In the genomic region with DNA sequence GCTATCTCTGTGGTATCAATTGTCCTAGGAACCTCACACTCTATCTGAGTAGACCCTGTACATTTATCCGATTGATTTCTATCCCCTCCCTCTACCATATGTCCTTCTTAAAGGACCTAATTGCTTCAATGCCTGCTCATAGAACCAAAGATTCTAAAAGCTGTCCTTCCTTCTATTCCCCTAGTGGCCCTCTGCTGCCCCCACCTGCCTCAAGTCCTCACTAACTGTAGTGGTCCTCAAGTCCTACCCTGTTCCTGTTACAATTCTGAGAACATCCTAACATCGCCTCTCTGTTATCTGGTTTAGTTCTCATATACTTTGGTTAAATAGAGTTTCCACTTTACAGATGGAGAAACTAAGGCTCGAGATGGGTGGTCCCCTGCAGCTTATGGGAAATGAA, we compare ENCODE assay signal across 30 mouse cellular contexts. TPM values are rescaled to one million over a fixed set of nuclear protein-coding genes. Genes with fewer than 3 reads are reported as not detected.
A peak's percentile ranks its signal among the peaks of the same experiment; 100 is the strongest.
DNase-seq lines count a peak whose midpoint lies in the region; ATAC-seq and TF ChIP-seq lines count a peak whose summit lies in the region.
"Had no signal": no experiment of that assay in that cellular context is flagged by ENCODE, and none has a peak within 500 bp of the region (broad histone marks: within the 10 kb centered on the region; RNA-seq: fewer than 3 reads in every experiment).

No protein-coding gene starts in this region.

- no peak for DNase-seq in kidney, adult 2 months
- no peak for DNase-seq in left cerebral cortex, adult 2 months (ENCODE audit: extremely low spot score in 1 of 2, low spot score in 2 of 2)
- DNase-seq in left cerebral cortex, postnatal 36 days (ENCODE audit: low spot score in 2 of 2), result no peak
- no peak for DNase-seq in adipocyte (ENCODE audit: low spot score)
- DNase-seq: adrenal gland, adult 8-10 months; cerebellum, adult 9-10 months; forebrain, postnatal 0 days; gastrocnemius, postnatal 10 days; heart, postnatal 10 days; liver, embryonic 13.5 days; lung, adult 18-20 months; thymus, postnatal 4 days had no signal

- 61% methylated on average over 3 of the region's 3 CpGs for WGBS in kidney, adult 2 months
- WGBS in kidney, embryonic 14.5 days, result 77% methylated on average over 3 of the region's 3 CpGs

- H3K9me3 ChIP-seq in kidney, embryonic 14.5 days (ENCODE audit: control insufficient read depth, low read length), result no peaks in the 10 kb centered on the region
- H3K9me3 ChIP-seq: embryonic facial prominence, embryonic 10.5 days; embryonic facial prominence, embryonic 15.5 days; forebrain, embryonic 12.5 days; heart, embryonic 13.5 days; hindbrain, embryonic 15.5 days; limb, embryonic 10.5 days; limb, embryonic 15.5 days; liver, embryonic 13.5 days; neural tube, embryonic 12.5 days had no signal

- no peak overlapping the region for H3K4me3 ChIP-seq in kidney, adult 2 months (ENCODE audit: insufficient read depth, low read depth, low read length)
- H3K4me3 ChIP-seq in kidney, embryonic 14.5 days (ENCODE audit: low read length), result no peak overlapping the region
- H3K4me3 ChIP-seq in left cerebral cortex, adult 2 months, result no peak overlapping the region
- no peak overlapping the region for H3K4me3 ChIP-seq in cortical plate, adult 2 months (ENCODE audit: insufficient read depth, low read length)
- H3K4me3 ChIP-seq: embryonic facial prominence, embryonic 10.5 days; embryonic facial prominence, embryonic 15.5 days; forebrain, embryonic 12.5 days; heart, embryonic 13.5 days; hindbrain, embryonic 15.5 days; limb, embryonic 10.5 days; limb, embryonic 15.5 days; liver, embryonic 13.5 days; myocyte; neural tube, embryonic 12.5 days had no signal

- no peak overlapping the region for H3K4me2 ChIP-seq in kidney, embryonic 14.5 days (replicated peaks; ENCODE audit: low read depth, low read length)
- H3K4me2 ChIP-seq: embryonic facial prominence, embryonic 15.5 days; forebrain, embryonic 12.5 days; heart, embryonic 13.5 days; hindbrain, embryonic 15.5 days; limb, embryonic 15.5 days; liver, embryonic 13.5 days; midbrain, embryonic 11.5 days; neural tube, embryonic 12.5 days had no signal

- peak; percentile 37; the same call in 1 of the 2 replicates for TF ChIP-seq CTCF in kidney, adult 2 months (conservative IDR thresholded peaks at IDR 0.05; ENCODE audit: insufficient read depth, insufficient read length, low read depth, low read length)
- TF ChIP-seq CTCF in left cerebral cortex, adult 2 months (IDR thresholded peaks at IDR 0.05), result peak; percentile 20; the same call in 1 of the 2 replicates
- peak; percentile 23; the same call in 1 of the 2 replicates for TF ChIP-seq CTCF in cortical plate, adult 2 months (IDR thresholded peaks at IDR 0.05; ENCODE audit: extremely low read depth, insufficient read depth, low read length)

- H3K36me3 ChIP-seq in kidney, adult 2 months (ENCODE audit: control insufficient read depth, insufficient read depth, low read length), result no peaks in the 10 kb centered on the region
- no peaks in the 10 kb centered on the region for H3K36me3 ChIP-seq in kidney, embryonic 14.5 days (ENCODE audit: control insufficient read depth, insufficient read depth, low read length)
- H3K36me3 ChIP-seq: embryonic facial prominence, embryonic 10.5 days; embryonic facial prominence, embryonic 15.5 days; forebrain, embryonic 12.5 days; heart, embryonic 13.5 days; hindbrain, embryonic 15.5 days; limb, embryonic 10.5 days; limb, embryonic 15.5 days; liver, embryonic 13.5 days; neural tube, embryonic 12.5 days had no signal

- no peak for ATAC-seq in kidney, embryonic 14.5 days (ENCODE audit: low FRiP score, low TSS enrichment)
- ATAC-seq in megakaryocyte, adult 5-6 weeks (ENCODE audit: poor library complexity, severe bottlenecking), result no peak
- ATAC-seq: activated CD4-positive, CD25-positive, alpha-beta regulatory T cell, adult 4 months; CD4-positive, CD25-positive, alpha-beta regulatory T cell, adult 4 months; forebrain, postnatal 0 days; lung, postnatal 0 days; midbrain, embryonic 16.5 days had no signal

- H3K27me3 ChIP-seq in kidney, adult 2 months (replicated peaks; ENCODE audit: control insufficient read depth, insufficient read depth, low read length), result no peaks in the 10 kb centered on the region
- H3K27me3 ChIP-seq in kidney, embryonic 14.5 days (ENCODE audit: control insufficient read depth, insufficient read depth, low read length), result no peaks in the 10 kb centered on the region
- H3K27me3 ChIP-seq: embryonic facial prominence, embryonic 15.5 days; forebrain, embryonic 12.5 days; heart, embryonic 13.5 days; hindbrain, embryonic 15.5 days; limb, embryonic 15.5 days; liver, embryonic 13.5 days; neural tube, embryonic 12.5 days had no signal

- no peak for TF ChIP-seq POLR2A in kidney, adult 2 months (IDR thresholded peaks at IDR 0.05; ENCODE audit: low read depth, low read length)
- TF ChIP-seq POLR2A in cortical plate, adult 2 months (IDR thresholded peaks at IDR 0.05; ENCODE audit: extremely low read depth, insufficient read depth, low read length), result no peak

- no peak overlapping the region for H3K27ac ChIP-seq in kidney, adult 2 months (ENCODE audit: insufficient read depth, low read depth, low read length)
- H3K27ac ChIP-seq in kidney, embryonic 14.5 days (ENCODE audit: low read depth, low read length), result no peak overlapping the region
- no peak overlapping the region for H3K27ac ChIP-seq in left cerebral cortex, adult 2 months
- no peak overlapping the region for H3K27ac ChIP-seq in cortical plate, adult 2 months (ENCODE audit: insufficient read depth, low read length)
- H3K27ac ChIP-seq: embryonic facial prominence, embryonic 10.5 days; embryonic facial prominence, embryonic 15.5 days; forebrain, embryonic 12.5 days; heart, embryonic 13.5 days; hindbrain, embryonic 15.5 days; limb, embryonic 10.5 days; limb, embryonic 15.5 days; liver, embryonic 13.5 days; neural tube, embryonic 12.5 days had no signal

- no peaks in the 10 kb centered on the region for H3K4me1 ChIP-seq in kidney, adult 2 months (ENCODE audit: control insufficient read depth, insufficient read depth, low read length)
- H3K4me1 ChIP-seq in kidney, embryonic 14.5 days (ENCODE audit: control insufficient read depth, insufficient read depth, low read length), result no peaks in the 10 kb centered on the region
- no peaks in the 10 kb centered on the region; the same call in 1 of the 2 replicates for H3K4me1 ChIP-seq in cortical plate, adult 2 months (ENCODE audit: control insufficient read depth, insufficient read depth, low read length)
- H3K4me1 ChIP-seq: embryonic facial prominence, embryonic 10.5 days; embryonic facial prominence, embryonic 15.5 days; heart, embryonic 13.5 days; limb, embryonic 15.5 days; liver, embryonic 13.5 days had no signal

- no peak overlapping the region for H3K9ac ChIP-seq in kidney, embryonic 14.5 days (ENCODE audit: low read depth, low read length)
- H3K9ac ChIP-seq: embryonic facial prominence, embryonic 15.5 days; forebrain, embryonic 12.5 days; forebrain, postnatal 0 days; heart, embryonic 13.5 days; hindbrain, embryonic 15.5 days; limb, embryonic 15.5 days; liver, embryonic 13.5 days; neural tube, embryonic 12.5 days had no signal

- intact Hi-C loops in left cerebral cortex, adult 2 months (cut with DNase I), result loop anchor here (5.0 kb wide), 2 partner anchors 274 to 299 kb away; no protein-coding TSS in a partner anchor
- intact Hi-C loops in left cerebral cortex, postnatal 36 days (cut with DNase I), result loop anchor here (10.0 kb wide), 1 partner anchor 301 kb away; no protein-coding TSS in a partner anchor

RNA-seq across cellular contexts. Expression of a gene that starts 16.7 kb away (rescaled TPM):
- polyA plus RNA-seq in kidney, adult 2 months (2012; rRNA removed), result 0.39 and 0.65 TPM in 2 replicates
- 3.5 and 5.2 TPM in 2 replicates for polyA plus RNA-seq in kidney, embryonic 14.5 days (2014; fragmentation: Nextera tagmentation; extraction: Ambion mirVana)
- 100 to 1,000 TPM; 250 to 274 TPM for total RNA-seq in left cerebral cortex, adult 2 months (2021)
- 100 to 1,000 TPM; 214 to 265 TPM for total RNA-seq in left cerebral cortex, postnatal 36 days (2021)
- polyA plus RNA-seq in cortical plate, adult 2 months (2012; rRNA removed), result 60.9 and 70.2 TPM in 2 replicates
- not detected in 2 replicates for total RNA-seq in megakaryocyte, adult 5-6 weeks (2015)
- total RNA-seq in megakaryocyte, adult 5-6 weeks (2017), result not detected in 2 replicates
- total RNA-seq: hematopoietic stem cell, adult 5-6 weeks had no signal
- polyA plus RNA-seq: CD4-positive, CD25-positive, alpha-beta regulatory T cell, adult 4 months had no signal

Comparison
In these comparisons a context has a peak if more than half of its experiments do, and no peak if none do; other contexts are left out.
1. RNA of a gene that starts 16.7 kb away (total RNA-seq): 250 to 274 TPM in left cerebral cortex, adult 2 months and 214 to 265 TPM in left cerebral cortex, postnatal 36 days; not detected in megakaryocyte, adult 5-6 weeks; every median in the first group is over 100 times any median in the second.
2. Peak in every context shown above with its lines, with median percentiles within 50 percentile points of each other: CTCF ChIP-seq.